Mouse (Mus musculus) embryonic fibroblast, embryonic 13.5 days (primary cell): ENCODE results near the gene Cdh12. TPM values are rescaled to one million over a fixed set of nuclear protein-coding genes. Genes with fewer than 3 reads are reported as not detected.
"Not testable (repeated sequence)": the region's sequence is repeated elsewhere in the genome, so short reads cannot be mapped to it uniquely, and the experiment has no call there.

Experiments
- H3K27ac ChIP-seq: 2 replicates; pipeline ENCODE4 v1.5.1; 2012; ENCODE audit warnings: low read length, control low read depth, inconsistent platforms; ENCODE audit not compliant: insufficient read depth
- H3K4me1 ChIP-seq: 2 replicates; pipeline ENCODE4 v1.6.1; 2011; ENCODE audit warnings: low read length; ENCODE audit not compliant: control insufficient read depth, insufficient read depth
- H3K4me3 ChIP-seq: 2 replicates; pipeline ENCODE4 v1.5.1; 2011; ENCODE audit warnings: mild to moderate bottlenecking, control low read depth, low read length; ENCODE audit not compliant: insufficient read depth
- CTCF ChIP-seq: IDR thresholded peaks from 2 replicates; pipeline ENCODE4 v1.5.1; 2011; ENCODE audit warnings: mild to moderate bottlenecking, control low read depth, low read length, moderate library complexity, borderline replicate concordance; ENCODE audit not compliant: insufficient read depth
- POLR2A ChIP-seq: IDR thresholded peaks from 2 replicates; pipeline ENCODE4 v1.6.1; 2011; ENCODE audit warnings: low read depth, mild to moderate bottlenecking, control low read depth, low read length, moderate library complexity
- polyA plus RNA-seq: library from polyadenylated mRNA; stranded (reverse); fragments of >200 nt; gene quantifications from 2 replicates; pipeline ENCODE4 v1.2.4, GENCODE M21; 2011; ENCODE audit warnings: low read depth; ENCODE audit not compliant: missing spikeins, insufficient read length

The Cdh12 gene
- polyA plus RNA-seq, 1 experiment, result not detected

DNA sequence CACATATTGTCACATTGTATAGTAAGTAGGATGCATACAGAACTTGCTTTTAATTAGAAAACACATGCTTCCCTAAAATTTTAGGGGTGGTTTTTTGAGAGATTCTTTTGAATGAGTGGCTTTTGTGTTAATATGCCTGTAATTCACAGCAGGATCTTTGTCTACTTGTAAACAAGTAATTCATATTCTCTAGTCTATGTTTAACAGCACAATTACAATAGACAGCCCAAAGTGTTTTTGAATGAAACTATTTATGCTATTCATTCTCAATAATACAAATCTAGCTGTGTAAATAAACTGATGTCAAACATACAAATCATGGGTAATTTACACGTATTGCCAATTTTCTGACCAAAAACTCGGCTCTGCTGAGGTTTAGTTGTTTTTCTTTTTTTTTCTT is 895.3 kb downstream of the Cdh12 start:
- no peaks in the 10 kb centered on the region for H3K4me1 ChIP-seq
- no peak overlapping the region for H3K4me3 ChIP-seq
- H3K27ac ChIP-seq, result no peak overlapping the region
- no peak for TF ChIP-seq POLR2A
- TF ChIP-seq CTCF, result no peak

DNA sequence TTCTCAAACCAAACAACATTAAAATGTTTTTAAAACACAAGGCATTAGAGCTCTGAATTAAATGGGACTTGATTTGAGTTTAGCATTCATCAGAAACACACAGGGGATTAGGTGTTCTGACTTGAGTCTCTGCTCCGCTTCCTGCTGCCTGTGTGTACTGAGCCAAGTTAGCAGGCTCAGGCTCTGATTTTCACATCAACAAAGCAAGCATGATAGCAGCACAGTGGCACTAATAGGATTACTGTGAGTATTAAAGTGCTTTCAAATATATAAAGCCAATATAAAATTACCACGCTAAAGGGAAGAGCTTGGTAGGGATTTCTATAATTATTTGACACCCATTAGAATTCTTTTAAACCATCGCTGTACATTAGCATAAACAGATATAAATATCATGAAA is 895.7 kb downstream of the Cdh12 start:
- H3K27ac ChIP-seq, result no peak overlapping the region
- no peaks in the 10 kb centered on the region for H3K4me1 ChIP-seq
- TF ChIP-seq CTCF (no peak), POLR2A (no peak)
- no peak overlapping the region for H3K4me3 ChIP-seq

DNA sequence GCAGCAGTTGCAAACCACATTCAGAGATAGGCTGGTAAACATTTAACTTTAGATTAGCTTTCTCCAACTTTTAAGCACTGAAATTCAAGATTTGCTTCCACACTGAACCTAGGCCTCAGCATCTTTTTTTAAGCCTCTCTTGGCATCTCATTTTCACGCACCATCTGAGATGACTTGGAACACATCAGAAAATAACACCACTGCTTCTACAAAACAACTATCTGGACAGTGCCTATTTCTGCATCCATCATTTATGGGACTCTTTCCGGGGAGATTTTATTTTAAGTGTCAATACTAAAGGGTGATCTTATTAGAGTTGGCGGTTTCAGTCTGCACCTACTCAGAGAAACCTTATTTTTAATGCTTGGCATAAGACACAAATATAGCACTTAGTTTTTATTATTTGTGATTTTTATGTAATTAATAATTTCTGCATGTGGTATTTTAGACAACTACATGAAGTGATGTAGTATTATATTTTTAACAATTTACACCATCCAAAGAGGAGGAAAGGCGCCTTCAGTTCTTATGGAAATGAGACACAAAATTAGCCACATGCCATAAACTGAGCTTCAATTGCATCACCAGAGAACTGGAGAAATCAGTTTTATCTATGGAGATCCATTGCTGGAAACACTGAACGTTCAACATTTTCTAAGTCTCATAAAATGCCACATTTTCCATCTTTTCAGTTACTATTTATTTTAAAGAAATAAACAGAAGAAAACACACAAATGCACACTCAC is 906.5 kb downstream of the Cdh12 start:
- TF ChIP-seq POLR2A (no peak), CTCF (no peak)
- Histone ChIP-seq H3K4me1 (no peaks in the 10 kb centered on the region), H3K27ac (no peak overlapping the region), H3K4me3 (no peak overlapping the region)

DNA sequence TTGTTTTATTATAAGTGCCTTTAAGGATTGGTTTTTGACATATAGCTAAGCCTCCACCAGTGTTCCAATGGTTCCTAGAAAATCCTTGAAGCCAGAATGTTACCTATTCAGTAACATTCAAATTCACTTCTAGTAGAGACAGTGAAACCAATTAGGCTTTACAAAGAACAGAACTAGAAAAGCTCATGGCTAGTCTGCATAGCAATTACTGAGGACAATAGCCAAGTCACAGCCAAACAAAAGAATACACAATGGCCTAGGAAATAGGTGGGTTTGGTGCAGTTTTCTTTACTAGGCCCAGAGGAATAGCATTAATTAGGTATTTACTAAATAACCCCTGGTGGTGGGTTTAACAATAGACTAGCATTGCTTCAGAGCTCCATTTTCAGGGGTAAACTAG is 917.3 kb downstream of the Cdh12 start:
- H3K4me3 ChIP-seq, result no peak overlapping the region
- H3K4me1 ChIP-seq, result no peaks in the 10 kb centered on the region
- TF ChIP-seq CTCF, result no peak
- no peak for TF ChIP-seq POLR2A
- H3K27ac ChIP-seq, result no peak overlapping the region

DNA sequence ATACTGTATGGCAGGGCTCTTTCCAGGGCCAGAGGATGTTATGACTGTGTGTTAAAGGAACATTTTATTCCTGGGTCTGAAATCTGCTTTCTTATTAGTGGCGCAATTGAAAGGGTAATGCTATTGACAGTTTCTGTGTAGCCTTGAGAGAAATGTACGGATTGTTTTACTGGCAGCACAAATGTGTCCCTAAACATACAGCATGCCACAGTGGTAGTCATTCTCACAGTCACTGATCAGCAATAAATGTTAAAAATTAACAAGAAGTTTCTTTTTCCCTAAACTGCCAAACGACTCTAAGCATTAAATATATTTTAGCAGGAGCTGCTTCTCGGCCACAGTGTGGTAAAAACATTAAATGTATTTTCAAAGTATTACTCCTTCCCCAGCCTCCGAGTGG is 926.4 kb downstream of the Cdh12 start:
- no peak overlapping the region for H3K27ac ChIP-seq
- no peaks in the 10 kb centered on the region for H3K4me1 ChIP-seq
- no peak overlapping the region for H3K4me3 ChIP-seq
- no peak for TF ChIP-seq CTCF
- TF ChIP-seq POLR2A, result no peak

DNA sequence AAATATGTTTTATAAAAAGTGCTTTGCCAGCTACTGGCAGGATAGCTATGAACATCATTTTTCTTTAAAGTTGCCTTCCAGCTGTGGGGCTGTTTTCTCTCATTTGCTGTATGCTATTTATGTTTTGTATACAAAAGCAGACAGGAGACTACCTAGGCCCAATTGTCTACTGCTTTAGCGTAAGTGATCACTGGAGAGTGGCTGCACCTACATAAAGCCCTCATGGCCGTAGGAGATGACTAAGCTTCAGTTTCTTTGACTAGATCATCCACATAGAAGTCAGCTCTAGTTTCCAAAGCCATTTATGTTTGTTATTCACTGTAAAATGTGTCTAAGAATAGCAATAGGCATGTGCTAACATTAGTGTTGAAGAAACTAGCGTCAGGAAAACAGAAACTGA is 926.8 kb downstream of the Cdh12 start:
- no peaks in the 10 kb centered on the region for H3K4me1 ChIP-seq
- TF ChIP-seq CTCF (no peak), POLR2A (no peak)
- no peak overlapping the region for H3K27ac ChIP-seq
- no peak overlapping the region for H3K4me3 ChIP-seq

DNA sequence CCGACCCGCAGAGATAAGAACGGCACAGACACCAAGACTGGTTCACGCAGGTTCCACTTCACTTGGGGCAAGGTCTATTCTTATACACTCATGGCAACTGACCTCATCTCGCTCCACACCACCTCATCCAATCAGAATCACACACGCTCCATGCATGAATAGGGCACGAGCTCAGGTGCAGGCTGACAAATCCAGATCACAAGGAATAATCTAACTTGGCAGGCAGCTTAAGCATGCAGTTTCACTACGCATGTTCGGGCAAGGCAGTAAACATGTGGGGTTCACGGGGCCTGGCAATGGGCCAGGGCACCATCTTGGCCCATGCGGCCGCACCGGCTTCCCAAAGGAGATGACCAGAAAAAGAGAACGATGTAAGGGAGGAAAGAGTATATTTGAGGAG is 942.4 kb downstream of the Cdh12 start:
- H3K4me3 ChIP-seq, H3K27ac ChIP-seq, H3K4me1 ChIP-seq: not testable (repeated sequence)

DNA sequence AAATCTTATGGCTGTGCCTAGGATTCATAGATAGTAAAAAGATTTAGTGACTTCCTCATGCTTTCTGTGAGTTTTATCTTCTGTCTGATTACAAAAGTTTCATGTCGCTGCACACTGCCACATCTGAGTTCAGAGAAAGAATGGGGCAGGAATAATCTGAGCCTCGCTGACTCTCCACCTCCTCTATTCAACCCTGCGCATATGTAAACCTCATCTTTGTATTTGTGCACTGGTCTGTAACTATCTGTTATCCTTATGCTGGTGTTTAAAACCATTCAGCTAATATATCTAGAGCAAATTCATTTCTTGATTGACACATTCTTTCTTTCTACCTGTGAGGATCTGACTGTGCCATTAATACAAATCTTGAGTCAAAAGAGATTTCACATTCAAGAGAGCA is 944.0 kb downstream of the Cdh12 start:
- no peaks in the 10 kb centered on the region for H3K4me1 ChIP-seq
- TF ChIP-seq CTCF, result no peak
- TF ChIP-seq POLR2A, result no peak
- no peak overlapping the region for H3K4me3 ChIP-seq
- no peak overlapping the region for H3K27ac ChIP-seq

DNA sequence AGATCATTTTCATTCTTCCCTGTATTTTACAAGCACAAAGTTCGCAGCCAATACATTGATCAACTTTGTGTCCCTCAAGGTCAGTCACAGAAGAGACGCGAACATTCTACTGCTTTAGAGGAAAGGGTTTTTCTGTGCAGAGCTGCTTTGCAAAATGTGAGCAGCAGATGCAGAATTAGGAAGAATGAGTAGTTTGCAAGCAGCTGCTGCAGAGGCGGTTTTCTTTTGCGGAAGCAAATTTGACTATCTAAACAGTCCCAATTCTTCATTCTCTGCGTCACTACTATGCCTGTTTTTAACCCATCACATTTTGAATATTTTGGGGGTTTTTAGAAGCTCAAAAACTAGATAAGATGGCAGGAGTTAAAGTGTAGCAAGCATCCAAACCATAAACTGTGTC is 956.1 kb downstream of the Cdh12 start:
- Histone ChIP-seq H3K4me1 (no peaks in the 10 kb centered on the region), H3K4me3 (no peak overlapping the region), H3K27ac (no peak overlapping the region)
- TF ChIP-seq CTCF (no peak), POLR2A (no peak)

DNA sequence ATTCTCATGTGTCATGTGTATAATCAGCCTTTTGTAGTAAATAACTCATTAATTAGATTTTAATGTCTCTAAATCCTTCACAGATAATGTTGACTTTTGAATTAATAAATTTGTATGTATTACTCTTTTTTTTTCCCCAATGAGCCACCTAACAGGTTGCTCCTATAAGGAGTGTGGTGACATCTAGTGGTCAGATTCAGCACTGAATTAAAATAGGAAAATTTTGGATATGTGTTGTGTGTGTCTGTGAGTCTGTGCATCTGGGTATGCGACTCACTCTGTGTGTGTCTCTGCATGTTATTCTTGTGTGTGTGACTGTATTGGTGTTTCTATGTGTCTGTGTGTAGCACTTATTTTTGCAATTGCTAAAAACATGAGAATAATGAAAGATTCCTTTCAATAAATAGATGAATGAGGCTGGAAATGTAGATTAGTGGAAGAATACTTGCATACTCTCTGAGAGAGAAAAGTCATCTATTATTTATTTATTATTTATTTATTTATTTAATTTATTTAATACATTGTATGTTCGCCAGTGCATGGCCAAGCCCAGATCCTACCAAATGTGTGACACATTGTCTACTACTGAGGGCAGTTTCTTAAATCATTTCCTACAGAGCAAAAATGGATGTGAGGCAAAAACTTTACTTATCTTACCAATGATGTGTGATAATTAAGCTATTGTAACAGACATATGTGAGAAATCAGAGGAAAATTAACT is 958.4 kb downstream of the Cdh12 start:
- no peak overlapping the region for H3K27ac ChIP-seq
- H3K4me3 ChIP-seq, result no peak overlapping the region
- no peak for TF ChIP-seq POLR2A
- TF ChIP-seq CTCF, result no peak
- H3K4me1 ChIP-seq, result no peaks in the 10 kb centered on the region

DNA sequence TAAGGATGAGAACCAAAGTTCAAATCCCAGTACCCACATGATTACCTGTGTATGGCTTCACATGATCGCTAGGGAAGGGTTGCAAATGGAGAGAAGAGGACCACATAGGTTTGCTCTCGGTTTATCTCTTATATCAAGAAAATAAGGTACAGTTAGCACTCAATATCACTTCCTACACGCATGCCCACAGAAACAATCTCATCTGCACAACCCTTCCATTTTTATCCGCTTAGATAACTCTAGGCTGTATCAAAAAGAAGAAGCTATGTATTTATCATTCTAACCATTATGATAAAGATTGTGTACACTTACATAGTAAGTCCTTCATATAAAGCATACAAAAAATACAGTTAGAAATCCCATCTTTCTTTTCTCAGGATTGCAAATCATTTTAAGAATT is 988.3 kb downstream of the Cdh12 start:
- Histone ChIP-seq H3K4me3 (no peak overlapping the region), H3K4me1 (no peaks in the 10 kb centered on the region), H3K27ac (no peak overlapping the region)
- TF ChIP-seq CTCF (no peak), POLR2A (no peak)
